Mouse (Mus musculus) kidney, adult 2 months (tissue): ENCODE measurements around the gene Arhgap4. TPM values are rescaled to one million over a fixed set of nuclear protein-coding genes. Genes with fewer than 3 reads are reported as not detected.

Experiments
- DNase-seq: peaks from one replicate; pipeline ENCODE4 v3.0.0; 2021
- H3K27ac ChIP-seq: fragments of 200-500 bp; 2 replicates; pipeline ENCODE4 v1.5.1; 2012; ENCODE audit warnings: low read depth, low read length, control low read depth, inconsistent platforms; ENCODE audit not compliant: insufficient read depth
- H3K27me3 ChIP-seq: fragments of 200-500 bp; replicated peaks from 2 replicates; pipeline ENCODE4 v1.6.1; 2012; ENCODE audit warnings: mild to moderate bottlenecking, moderate library complexity, low read length, inconsistent platforms; ENCODE audit not compliant: control insufficient read depth, insufficient read depth
- H3K36me3 ChIP-seq: fragments of 200-500 bp; 2 replicates; pipeline ENCODE4 v1.6.1; 2012; ENCODE audit warnings: mild to moderate bottlenecking, moderate library complexity, low read length, inconsistent platforms; ENCODE audit not compliant: control insufficient read depth, insufficient read depth
- H3K4me1 ChIP-seq: fragments of 200-500 bp; 2 replicates; pipeline ENCODE4 v1.6.1; 2011; ENCODE audit warnings: low read length; ENCODE audit not compliant: control insufficient read depth, insufficient read depth
- H3K4me3 ChIP-seq: fragments of 200-500 bp; 2 replicates; pipeline ENCODE4 v1.5.1; 2011; ENCODE audit warnings: mild to moderate bottlenecking, low read depth, low read length, control low read depth; ENCODE audit not compliant: insufficient read depth
- CTCF ChIP-seq: fragments of 200-500 bp; conservative IDR thresholded peaks from 2 replicates; pipeline ENCODE4 v1.5.1; 2011; ENCODE audit warnings: low read depth, mild to moderate bottlenecking, control low read depth, low read length, moderate library complexity, mixed read lengths; ENCODE audit not compliant: insufficient read depth, insufficient read length
- POLR2A ChIP-seq: fragments of 200-500 bp; IDR thresholded peaks from one replicate; pipeline ENCODE4 v1.6.1; 2011; ENCODE audit warnings: low read depth, low read length, control low read depth
- WGBS: fragments of 180-500 bp; shearing (Covaris S2); methylation state at CpG from one replicate; pipeline ENCODE4 v1.1.7; 2018; 5-methylcytosine and 5-hydroxymethylcytosine counted together
- polyA plus RNA-seq: library from polyadenylated mRNA; depleted of rRNA; stranded (reverse); fragments of >200 nt; gene quantifications from 2 replicates; pipeline ENCODE4 v1.2.3, GENCODE M21; 2012

The Arhgap4 gene
- polyA plus RNA-seq, 1 experiment = 15.5 TPM

DNA sequence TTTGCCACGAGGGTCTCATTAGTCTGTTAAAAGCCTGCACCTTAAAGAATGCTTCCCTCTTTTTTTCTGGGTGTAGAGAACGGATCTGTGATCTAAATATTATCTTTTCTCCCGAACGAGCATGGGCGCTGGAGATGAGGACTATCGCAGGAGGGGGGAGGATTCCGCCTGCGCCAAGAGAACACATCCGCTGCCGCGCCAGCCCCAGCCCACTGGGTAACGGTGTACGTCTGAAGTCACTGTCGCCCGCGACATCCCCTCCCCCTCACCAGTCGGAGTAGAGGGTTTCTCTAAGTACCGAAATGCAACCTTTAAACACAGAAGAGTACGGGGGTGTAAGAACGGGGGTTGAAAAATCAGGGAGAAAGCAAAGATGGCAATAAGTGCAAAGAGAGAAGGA, 43.6 kb upstream of the Arhgap4 start:
- H3K4me3 ChIP-seq = peak overlapping the region; percentile 97
- H3K27ac ChIP-seq = peak overlapping the region; percentile 12; the same call in 1 of the 2 replicates
- no peak for TF ChIP-seq POLR2A
- no peak for TF ChIP-seq CTCF
- DNase-seq = peak; percentile 51
- WGBS = under 1% methylated on average over 20 of the region's 20 CpGs
- H3K36me3 ChIP-seq = no peaks in the 10 kb centered on the region
- H3K4me1 ChIP-seq = peaks cover 6% of the 10 kb centered on the region; the same call in 1 of the 2 replicates
- no peaks in the 10 kb centered on the region for H3K27me3 ChIP-seq

DNA sequence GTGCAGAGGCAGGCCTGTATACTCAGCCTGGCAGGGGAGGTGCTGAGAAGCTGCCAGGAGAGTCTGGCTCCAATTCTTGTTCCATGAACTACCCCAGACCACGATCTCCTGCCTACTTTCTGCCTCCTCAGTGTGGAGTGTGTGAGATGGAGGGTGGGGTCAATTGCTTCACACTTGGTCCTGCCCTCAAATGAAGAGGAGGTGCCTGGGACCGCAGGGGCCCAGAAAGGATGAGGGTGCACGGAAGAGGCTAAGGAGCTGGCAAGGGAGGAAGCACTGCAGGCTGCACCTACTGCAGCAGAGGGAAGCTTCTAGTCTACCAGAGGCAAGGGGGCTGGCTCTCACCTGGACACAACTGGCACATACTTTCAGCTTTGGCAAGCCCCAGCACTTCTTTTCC, 42.7 kb upstream of the Arhgap4 start:
- DNase-seq = peak; percentile 40
- TF ChIP-seq CTCF (no peak), POLR2A (no peak)
- 6% methylated on average over 3 of the region's 3 CpGs for WGBS
- Histone ChIP-seq H3K4me3 (peak overlapping the region; percentile 45), H3K36me3 (no peaks in the 10 kb centered on the region), H3K27me3 (no peaks in the 10 kb centered on the region), H3K4me1 (peaks cover 6% of the 10 kb centered on the region; the same call in 1 of the 2 replicates), H3K27ac (peak overlapping the region; percentile 63; the same call in 1 of the 2 replicates)

DNA sequence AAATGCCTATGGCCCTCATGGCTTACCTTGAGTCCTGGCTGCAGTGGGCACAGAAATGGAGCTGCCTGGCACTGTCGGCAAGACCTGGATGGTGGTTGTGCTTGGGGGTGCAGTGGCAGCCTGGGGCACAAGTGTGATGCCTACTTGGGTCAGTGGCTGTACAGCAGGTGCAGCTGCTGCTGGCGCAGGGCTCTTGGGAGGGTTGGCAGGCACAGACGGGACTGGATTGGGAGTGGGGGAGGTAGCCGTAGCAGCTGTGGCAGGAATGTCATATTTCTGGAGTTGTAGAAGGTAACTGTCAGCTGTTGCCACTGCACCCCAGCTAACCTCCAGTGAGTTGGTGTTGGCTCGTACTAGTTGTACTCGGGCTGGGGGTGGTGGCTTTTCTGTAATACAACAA, 33.3 kb upstream of the Arhgap4 start:
- peaks cover 4% of the 10 kb centered on the region for H3K36me3 ChIP-seq
- H3K4me3 ChIP-seq = no peak overlapping the region
- TF ChIP-seq POLR2A (no peak), CTCF (no peak)
- DNase-seq = no peak
- no peaks in the 10 kb centered on the region for H3K27me3 ChIP-seq
- WGBS = 88% methylated on average over 6 of the region's 6 CpGs
- no peaks in the 10 kb centered on the region for H3K4me1 ChIP-seq
- H3K27ac ChIP-seq = no peak overlapping the region

DNA sequence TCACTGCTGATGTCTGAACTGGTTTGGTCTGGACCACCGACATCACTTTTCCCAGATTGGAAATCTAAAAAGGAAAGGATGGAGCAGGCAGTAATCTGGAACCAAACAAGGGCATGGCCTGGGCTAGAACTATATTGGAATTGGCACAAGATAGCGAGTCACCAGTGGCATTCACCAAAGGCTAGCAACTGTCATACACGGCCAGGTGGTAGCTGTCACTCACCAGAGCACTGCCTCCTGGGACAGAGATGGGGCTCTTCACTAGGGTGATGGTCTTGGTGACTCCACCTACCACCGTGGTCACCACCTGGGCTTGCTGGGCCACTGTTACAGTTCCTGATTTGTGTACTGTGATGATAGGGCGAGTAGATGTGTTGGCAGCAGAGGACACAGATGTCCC, 30.9 kb upstream of the Arhgap4 start:
- Histone ChIP-seq H3K4me3 (no peak overlapping the region), H3K27ac (no peak overlapping the region), H3K4me1 (no peaks in the 10 kb centered on the region), H3K27me3 (no peaks in the 10 kb centered on the region), H3K36me3 (peaks cover 4% of the 10 kb centered on the region)
- 85% methylated on average over 5 of the region's 5 CpGs for WGBS
- no peak for DNase-seq
- no peak for TF ChIP-seq POLR2A
- TF ChIP-seq CTCF = no peak

DNA sequence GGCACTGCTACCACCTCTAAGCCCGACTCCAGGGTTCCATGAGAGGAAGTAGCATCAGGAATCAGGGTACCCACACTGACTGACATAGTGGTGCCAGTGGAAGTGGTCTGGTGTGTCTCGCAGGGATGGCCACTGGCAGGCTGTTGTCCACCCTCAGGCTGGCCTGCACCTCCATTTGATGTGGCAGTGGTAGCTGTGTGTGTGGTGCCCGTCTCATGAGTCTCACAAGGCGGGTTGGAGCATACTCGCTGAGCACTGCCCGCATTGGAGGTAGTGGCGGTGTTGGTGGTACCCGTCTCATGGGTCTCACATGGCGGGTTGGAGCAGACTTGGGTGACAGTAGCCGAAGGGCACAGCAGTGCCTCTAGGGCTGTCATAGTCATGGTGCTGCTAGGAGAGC, 27.7 kb upstream of the Arhgap4 start:
- TF ChIP-seq POLR2A (no peak), CTCF (no peak)
- WGBS = 90% methylated on average over 10 of the region's 10 CpGs
- Histone ChIP-seq H3K4me3 (no peak overlapping the region), H3K27me3 (no peaks in the 10 kb centered on the region), H3K36me3 (no peaks in the 10 kb centered on the region; the same call in 1 of the 2 replicates), H3K4me1 (no peaks in the 10 kb centered on the region), H3K27ac (no peak overlapping the region)
- DNase-seq = no peak

DNA sequence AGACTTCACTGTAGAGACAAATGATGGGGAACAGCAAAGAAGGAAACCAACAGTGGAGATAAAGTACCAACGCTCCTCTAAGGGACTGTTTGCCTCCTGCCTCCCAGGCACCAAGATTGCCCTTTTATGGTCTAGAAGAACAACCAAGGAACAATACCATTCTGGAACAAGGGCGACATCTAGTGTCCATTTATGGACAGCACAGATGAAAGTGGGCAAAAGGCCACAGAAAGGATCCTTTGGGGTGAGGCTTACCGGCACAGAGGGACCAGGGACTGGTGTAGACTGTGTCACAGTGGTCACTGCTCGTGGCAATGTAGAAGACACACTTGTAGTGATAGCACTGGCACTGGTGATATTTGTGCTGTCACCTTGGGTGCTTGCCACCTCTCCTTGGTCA, 27.0 kb upstream of the Arhgap4 start:
- Histone ChIP-seq H3K27ac (no peak overlapping the region), H3K4me3 (no peak overlapping the region), H3K36me3 (no peaks in the 10 kb centered on the region; the same call in 1 of the 2 replicates), H3K27me3 (no peaks in the 10 kb centered on the region), H3K4me1 (no peaks in the 10 kb centered on the region)
- 7% methylated on average over 4 of the region's 4 CpGs for WGBS
- no peak for TF ChIP-seq CTCF
- no peak for TF ChIP-seq POLR2A
- DNase-seq = peak; percentile 69

DNA sequence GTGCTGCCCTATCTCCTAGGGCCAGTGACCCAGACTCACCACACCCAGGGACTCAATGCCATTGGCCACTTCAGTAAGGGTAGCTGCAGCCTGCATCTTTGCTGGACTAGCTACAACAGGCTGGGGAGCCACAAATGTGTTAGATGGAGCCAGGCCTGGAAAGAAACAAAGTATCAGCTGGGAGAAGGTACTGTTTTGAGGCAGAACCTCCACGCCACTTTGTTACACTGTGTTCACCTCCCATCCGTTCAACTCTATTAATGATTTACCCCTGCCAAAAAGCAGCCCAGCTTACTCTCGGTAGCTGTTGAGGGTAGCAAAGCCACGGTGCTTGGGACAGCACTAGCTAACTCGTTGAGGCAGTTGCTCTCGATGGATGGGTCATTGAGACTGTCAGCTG, 25.2 kb upstream of the Arhgap4 start:
- H3K4me1 ChIP-seq = no peaks in the 10 kb centered on the region
- H3K27ac ChIP-seq = no peak overlapping the region
- 46% methylated on average over 6 of the region's 6 CpGs for WGBS
- no peak overlapping the region for H3K4me3 ChIP-seq
- no peaks in the 10 kb centered on the region for H3K27me3 ChIP-seq
- H3K36me3 ChIP-seq = no peaks in the 10 kb centered on the region
- TF ChIP-seq CTCF = no peak
- no peak for TF ChIP-seq POLR2A
- DNase-seq = peak; percentile 16
